Mouse (Mus musculus): ENCODE data around the gene Gm8020. TPM values are rescaled to one million over a fixed set of nuclear protein-coding genes. Genes with fewer than 3 reads are reported as not detected.
"Not testable (repeated sequence)": the region's sequence is repeated elsewhere in the genome, so short reads cannot be mapped to it uniquely, and the experiment has no call there.

Gene Gm8020
- polyA plus RNA-seq (2015; fragmentation: Nextera tagmentation; extraction: Ambion mirVana): not detected in 2 replicates

- not testable (repeated sequence) for H3K4me3 ChIP-seq; ATAC-seq (ENCODE audit: insufficient number of reproducible peaks, insufficient read depth, low FRiP score, low TSS enrichment, low read depth)
- 94% methylated on average over 2 of the region's 3 CpGs for WGBS
Observed at GRCm38 (mm10) chr14:42502249-42502648, at the start of gene Gm8020. TSS of gene Gm8020 (minus strand) at chr14:42502349.

GRCm38 (mm10) chr14:42543170-42543701, 41.1 kb upstream of the Gm8020 start:
- H3K4me2 ChIP-seq; H3K9me3 ChIP-seq; H3K36me3 ChIP-seq; H3K27ac ChIP-seq; ATAC-seq (ENCODE audit: insufficient number of reproducible peaks, insufficient read depth, low FRiP score, low TSS enrichment, low read depth); H3K4me1 ChIP-seq; H3K4me3 ChIP-seq; H3K27me3 ChIP-seq; H3K9ac ChIP-seq: not testable (repeated sequence)
- 11% methylated on average over 25 of the region's 31 CpGs for WGBS

More at GRCm38 (mm10) chr14:42502249-42502648, at the start of gene Gm8020:
- H3K27me3 ChIP-seq, H3K9me3 ChIP-seq, H3K4me2 ChIP-seq, H3K4me1 ChIP-seq, H3K9ac ChIP-seq, H3K27ac ChIP-seq, H3K36me3 ChIP-seq: not testable (repeated sequence)

GRCm38 (mm10) chr14:42542316-42543169, 40.4 kb upstream of the Gm8020 start:
- not testable (repeated sequence) for ATAC-seq (ENCODE audit: insufficient number of reproducible peaks, insufficient read depth, low FRiP score, low TSS enrichment, low read depth); H3K36me3 ChIP-seq; H3K4me1 ChIP-seq; H3K27ac ChIP-seq; H3K4me2 ChIP-seq; H3K27me3 ChIP-seq; H3K4me3 ChIP-seq; H3K9me3 ChIP-seq; H3K9ac ChIP-seq
- 14% methylated on average over 23 of the region's 29 CpGs for WGBS

GRCm38 (mm10) chr14:42524182-42524581, 22.0 kb upstream of the Gm8020 start, which contains the start of gene Gm8024:
TSS of gene Gm8024 (minus strand) at chr14:42524282.
- WGBS: 100% methylated on average over 1 of the region's 3 CpGs
- H3K9me3 ChIP-seq; H3K36me3 ChIP-seq; ATAC-seq (ENCODE audit: insufficient number of reproducible peaks, insufficient read depth, low FRiP score, low TSS enrichment, low read depth); H3K27ac ChIP-seq; H3K27me3 ChIP-seq; H3K4me3 ChIP-seq; H3K4me2 ChIP-seq; H3K9ac ChIP-seq; H3K4me1 ChIP-seq: not testable (repeated sequence)

- not testable (repeated sequence) for ATAC-seq (ENCODE audit: insufficient number of reproducible peaks, insufficient read depth, low FRiP score, low TSS enrichment, low read depth); H3K27me3 ChIP-seq
Observed at GRCm38 (mm10) chr14:42463581-42463980, 38.6 kb downstream of the Gm8020 start, which contains the start of gene Gm8011. TSS of gene Gm8011 (plus strand) at chr14:42463881.

More at GRCm38 (mm10) chr14:42463581-42463980, 38.6 kb downstream of the Gm8020 start, which contains the start of gene Gm8011:
- not testable (repeated sequence) for H3K4me3 ChIP-seq, H3K36me3 ChIP-seq, H3K9me3 ChIP-seq, H3K4me2 ChIP-seq, H3K9ac ChIP-seq, H3K27ac ChIP-seq, H3K4me1 ChIP-seq
- 55% methylated on average over 2 of the region's 2 CpGs for WGBS

Other genes with a start within 250 kb of the Gm8020 start
- not detected in 2 replicates for gene Gm17026, start 242.3 kb downstream of the Gm8020 start, polyA plus RNA-seq (2015; fragmentation: Nextera tagmentation; extraction: Ambion mirVana)
- not detected in 2 replicates for gene Gm9611, start 205.0 kb downstream of the Gm8020 start, polyA plus RNA-seq (2015; fragmentation: Nextera tagmentation; extraction: Ambion mirVana)
- not detected in 2 replicates for gene Gm7995, start 192.1 kb downstream of the Gm8020 start, polyA plus RNA-seq (2015; fragmentation: Nextera tagmentation; extraction: Ambion mirVana)
- gene Gm8005, start 62.7 kb downstream of the Gm8020 start, polyA plus RNA-seq (2015; fragmentation: Nextera tagmentation; extraction: Ambion mirVana): not detected in 2 replicates
- not detected in 2 replicates for gene Gm8011, start 38.5 kb downstream of the Gm8020 start, polyA plus RNA-seq (2015; fragmentation: Nextera tagmentation; extraction: Ambion mirVana)
- gene Gm8024, start 21.9 kb upstream of the Gm8020 start, polyA plus RNA-seq (2015; fragmentation: Nextera tagmentation; extraction: Ambion mirVana): not detected in 2 replicates
- not detected in 2 replicates for gene Gm17124, start 97.5 kb upstream of the Gm8020 start, polyA plus RNA-seq (2015; fragmentation: Nextera tagmentation; extraction: Ambion mirVana)
- not detected in 2 replicates for gene Gm3633, start 139.6 kb upstream of the Gm8020 start, polyA plus RNA-seq (2015; fragmentation: Nextera tagmentation; extraction: Ambion mirVana)
- gene Gm10378, start 153.6 kb upstream of the Gm8020 start, polyA plus RNA-seq (2015; fragmentation: Nextera tagmentation; extraction: Ambion mirVana): not detected in 2 replicates